15 mouse cellular contexts compared by ENCODE assay signal in genomic region chr5:113937650-113938049, GRCm38 (mm10). TPM values are rescaled to one million over a fixed set of nuclear protein-coding genes. Genes with fewer than 3 reads are reported as not detected.
DNase-seq lines count a peak whose midpoint lies in the region; ATAC-seq lines count a peak whose summit lies in the region.
"Had no signal": no experiment of that assay in that cellular context is flagged by ENCODE, and none has a peak within 500 bp of the region (broad histone marks: within the 10 kb centered on the region; RNA-seq: fewer than 3 reads in every experiment).

No protein-coding gene starts in this region.

- H3K4me3 ChIP-seq in heart, embryonic 14.5 days (ENCODE audit: control insufficient read depth in 1 of 2, insufficient read depth in 1 of 2, low read depth in 1 of 2, low read length in 2 of 2), result no peak overlapping the region
- no peak overlapping the region for H3K4me3 ChIP-seq in midbrain, embryonic 15.5 days
- H3K4me3 ChIP-seq in midbrain, embryonic 11.5 days (ENCODE audit: low read depth, low read length), result no peak overlapping the region
- no peak overlapping the region for H3K4me3 ChIP-seq in forebrain, embryonic 12.5 days (replicated peaks)
- H3K4me3 ChIP-seq in limb, embryonic 10.5 days, result no peak overlapping the region
- H3K4me3 ChIP-seq: liver, embryonic 15.5 days; stomach, embryonic 15.5 days had no signal

- DNase-seq in heart, postnatal 4 days, result no peak
- DNase-seq in midbrain, embryonic 11.5 days (ENCODE audit: low spot score, missing footprints), result no peak
- DNase-seq in limb, embryonic 10.5 days (ENCODE audit: low spot score), result no peak
- no peak for DNase-seq in thymus, postnatal 4 days
- DNase-seq: adrenal gland, adult 8-10 months; cerebellum, adult 11 months; kidney, adult 18-20 months; right cerebral cortex, postnatal 4 days had no signal

- H3K36me3 ChIP-seq in heart, embryonic 14.5 days (ENCODE audit: control insufficient read depth, insufficient read depth, low read length), result peaks cover 34% of the 10 kb centered on the region
- H3K36me3 ChIP-seq in midbrain, embryonic 15.5 days (replicated peaks), result peaks cover 11% of the 10 kb centered on the region; the same call in 1 of the 2 replicates
- peaks cover 14% of the 10 kb centered on the region for H3K36me3 ChIP-seq in midbrain, embryonic 11.5 days (ENCODE audit: control insufficient read depth, insufficient read depth, low read length)
- H3K36me3 ChIP-seq in forebrain, embryonic 12.5 days (replicated peaks), result peaks cover 38% of the 10 kb centered on the region
- H3K36me3 ChIP-seq in limb, embryonic 10.5 days, result peaks cover 37% of the 10 kb centered on the region

- no peaks in the 10 kb centered on the region for H3K9me3 ChIP-seq in heart, embryonic 14.5 days (ENCODE audit: control insufficient read depth, low read length)
- no peaks in the 10 kb centered on the region for H3K9me3 ChIP-seq in midbrain, embryonic 15.5 days
- no peaks in the 10 kb centered on the region for H3K9me3 ChIP-seq in midbrain, embryonic 11.5 days (ENCODE audit: control insufficient read depth, low read length)
- H3K9me3 ChIP-seq in forebrain, embryonic 12.5 days, result no peaks in the 10 kb centered on the region
- H3K9me3 ChIP-seq in limb, embryonic 10.5 days (replicated peaks), result no peaks in the 10 kb centered on the region
- H3K9me3 ChIP-seq: liver, embryonic 15.5 days; stomach, embryonic 15.5 days had no signal

- ATAC-seq in heart, embryonic 14.5 days (ENCODE audit: insufficient number of reproducible peaks, insufficient read depth, low FRiP score, low read depth), result no peak
- no peak for ATAC-seq in midbrain, embryonic 15.5 days (replicated peaks)
- ATAC-seq in midbrain, embryonic 11.5 days (ENCODE audit: low FRiP score), result no peak
- ATAC-seq in forebrain, embryonic 12.5 days (ENCODE audit: low FRiP score), result peak; percentile 81
- peak; percentile 66 for ATAC-seq in megakaryocyte progenitor cell, adult 5-6 weeks (replicated peaks; ENCODE audit: poor library complexity)
- ATAC-seq: Patski had no signal

- no peaks in the 10 kb centered on the region for H3K27me3 ChIP-seq in heart, embryonic 14.5 days (ENCODE audit: control insufficient read depth, insufficient read depth, low read length)
- no peaks in the 10 kb centered on the region for H3K27me3 ChIP-seq in midbrain, embryonic 15.5 days (replicated peaks)
- no peaks in the 10 kb centered on the region for H3K27me3 ChIP-seq in midbrain, embryonic 11.5 days (ENCODE audit: control insufficient read depth, insufficient read depth, low read length)
- no peaks in the 10 kb centered on the region for H3K27me3 ChIP-seq in forebrain, embryonic 12.5 days
- H3K27me3 ChIP-seq in limb, embryonic 10.5 days (ENCODE audit: low read depth, poor library complexity, severe bottlenecking), result no peaks in the 10 kb centered on the region
- H3K27me3 ChIP-seq: liver, embryonic 15.5 days; Patski; stomach, embryonic 15.5 days had no signal

- H3K9ac ChIP-seq in heart, embryonic 14.5 days (ENCODE audit: low read length), result peak overlapping the region; percentile 21
- no peak overlapping the region for H3K9ac ChIP-seq in midbrain, embryonic 15.5 days
- H3K9ac ChIP-seq in midbrain, embryonic 11.5 days (ENCODE audit: low read length), result no peak overlapping the region
- H3K9ac ChIP-seq in forebrain, embryonic 12.5 days, result no peak overlapping the region
- H3K9ac ChIP-seq: liver, embryonic 15.5 days; stomach, embryonic 15.5 days had no signal

- 38% methylated on average over 7 of the region's 7 CpGs for WGBS in heart, embryonic 14.5 days
- 36% methylated on average over 7 of the region's 7 CpGs for WGBS in midbrain, embryonic 15.5 days
- WGBS in midbrain, embryonic 11.5 days, result 60% methylated on average over 7 of the region's 7 CpGs
- 40% methylated on average over 7 of the region's 7 CpGs for whole genome bisulfite sequencing in forebrain, embryonic 12.5 days
- 82% methylated on average over 7 of the region's 7 CpGs for WGBS in limb, embryonic 10.5 days

- H3K27ac ChIP-seq in heart, embryonic 14.5 days (replicated peaks in 1 of 2; ENCODE audit: control insufficient read depth in 1 of 2, insufficient read depth in 1 of 2, low read depth in 2 of 2, low read length in 2 of 2), result peak overlapping the region; percentile 52 to 81
- 0 out of 2 replicates have a peak overlapping the region, but pooled peaks have one; percentile 26 for H3K27ac ChIP-seq in midbrain, embryonic 15.5 days
- H3K27ac ChIP-seq in midbrain, embryonic 11.5 days (ENCODE audit: low read depth, low read length), result no peak overlapping the region
- peak overlapping the region; percentile 75; the same call in 1 of the 2 replicates for H3K27ac ChIP-seq in forebrain, embryonic 12.5 days
- H3K27ac ChIP-seq in limb, embryonic 10.5 days, result no peak overlapping the region
- H3K27ac ChIP-seq: liver, embryonic 15.5 days; stomach, embryonic 15.5 days had no signal

- H3K4me1 ChIP-seq in heart, embryonic 14.5 days (ENCODE audit: control insufficient read depth in 2 of 2, insufficient read depth in 2 of 2, low read length in 2 of 2), result peaks cover 17 to 24% of the 10 kb centered on the region in 2 experiments
- H3K4me1 ChIP-seq in midbrain, embryonic 15.5 days, result no peaks in the 10 kb centered on the region
- peaks cover 6% of the 10 kb centered on the region for H3K4me1 ChIP-seq in midbrain, embryonic 11.5 days (ENCODE audit: control insufficient read depth, insufficient read depth, low read length)
- peaks cover 18% of the 10 kb centered on the region for H3K4me1 ChIP-seq in forebrain, embryonic 12.5 days
- H3K4me1 ChIP-seq in limb, embryonic 10.5 days, result 0 out of 2 replicates have a peak, but pooled peaks cover 7% of the 10 kb centered on the region

- no peak overlapping the region for H3K4me2 ChIP-seq in heart, embryonic 14.5 days (ENCODE audit: low read length)
- H3K4me2 ChIP-seq in midbrain, embryonic 15.5 days, result no peak overlapping the region
- no peak overlapping the region for H3K4me2 ChIP-seq in midbrain, embryonic 11.5 days
- no peak overlapping the region for H3K4me2 ChIP-seq in forebrain, embryonic 12.5 days
- H3K4me2 ChIP-seq: liver, embryonic 15.5 days; stomach, embryonic 15.5 days had no signal

RNA-seq across cellular contexts. Expression of gene Coro1c, which starts 29.1 kb away (rescaled TPM):
- 84.9 and 88.2 TPM in 2 replicates for polyA plus RNA-seq in heart, embryonic 14.5 days (2014; fragmentation: Nextera tagmentation; extraction: Ambion mirVana)
- 100 to 1,000 TPM in 1 of 2 experiments, 10 to 100 TPM in 1; 92.4 to 108 TPM for total RNA-seq in heart, postnatal 4 days (2021)
- 198 and 206 TPM in 2 replicates for polyA plus RNA-seq in midbrain, embryonic 15.5 days (2015; fragmentation: Nextera tagmentation; extraction: Ambion mirVana)
- polyA plus RNA-seq in midbrain, embryonic 11.5 days (2014; fragmentation: Nextera tagmentation; extraction: Ambion mirVana), result 201 and 205 TPM in 2 replicates
- 256 and 277 TPM in 2 replicates for polyA plus RNA-seq in forebrain, embryonic 12.5 days (2016; fragmentation: Nextera tagmentation; extraction: Ambion mirVana)
- total RNA-seq in megakaryocyte progenitor cell, adult 5-6 weeks (2015), result 59.7 and 63.9 TPM in 2 replicates
- 81.8 and 83.9 TPM in 2 replicates for total RNA-seq in megakaryocyte progenitor cell, adult 5-6 weeks (2017)
- polyA plus RNA-seq in limb, embryonic 10.5 days (2016; fragmentation: Nextera tagmentation; extraction: Ambion mirVana), result 129 and 139 TPM in 2 replicates

RNA-seq across cellular contexts. Expression of gene Ssh1, which starts 56.0 kb away (rescaled TPM):
- 15.1 and 16.4 TPM in 2 replicates for polyA plus RNA-seq in heart, embryonic 14.5 days (2014; fragmentation: Nextera tagmentation; extraction: Ambion mirVana)
- 10 to 100 TPM; 24.0 to 25.0 TPM for total RNA-seq in heart, postnatal 4 days (2021)
- 11.7 and 15.1 TPM in 2 replicates for polyA plus RNA-seq in midbrain, embryonic 15.5 days (2015; fragmentation: Nextera tagmentation; extraction: Ambion mirVana)
- 18.8 and 20.8 TPM in 2 replicates for polyA plus RNA-seq in midbrain, embryonic 11.5 days (2014; fragmentation: Nextera tagmentation; extraction: Ambion mirVana)
- 19.0 and 19.9 TPM in 2 replicates for polyA plus RNA-seq in forebrain, embryonic 12.5 days (2016; fragmentation: Nextera tagmentation; extraction: Ambion mirVana)
- 4.5 and 5.0 TPM in 2 replicates for total RNA-seq in megakaryocyte progenitor cell, adult 5-6 weeks (2015)
- 3.3 and 4.2 TPM in 2 replicates for total RNA-seq in megakaryocyte progenitor cell, adult 5-6 weeks (2017)
- polyA plus RNA-seq in limb, embryonic 10.5 days (2016; fragmentation: Nextera tagmentation; extraction: Ambion mirVana), result 13.6 and 16.4 TPM in 2 replicates

Comparison
In these comparisons a context has a peak if more than half of its experiments do, and no peak if none do; other contexts are left out.
1. H3K27ac ChIP-seq: peak in heart, embryonic 14.5 days (2 of 2), midbrain, embryonic 15.5 days (single experiment) and forebrain, embryonic 12.5 days (single experiment); none in midbrain, embryonic 11.5 days (single experiment) and limb, embryonic 10.5 days (single experiment).
2. ATAC-seq: peak in forebrain, embryonic 12.5 days (single experiment) and megakaryocyte progenitor cell, adult 5-6 weeks (single experiment); none in heart, embryonic 14.5 days (single experiment), midbrain, embryonic 15.5 days (single experiment) and midbrain, embryonic 11.5 days (single experiment).